Mouse (Mus musculus): Measurements from ENCODE around the gene Arl4d. TPM values are rescaled to one million over a fixed set of nuclear protein-coding genes. Genes with fewer than 3 reads are reported as not detected.
"Not testable (repeated sequence)": the region's sequence is repeated elsewhere in the genome, so short reads cannot be mapped to it uniquely, and the experiment has no call there.

Gene Arl4d
- polyA plus RNA-seq, 1 experiment from 2014 or later = 4.1 TPM

GRCm38 (mm10) chr11:101626649-101626994 is 38.7 kb upstream of the Arl4d start:
- ATAC-seq = 0 out of 2 replicates have a peak, but pooled peaks have one; percentile 1
- no peaks in the 10 kb centered on the region for H3K9me3 ChIP-seq (ENCODE audit: low read length)
- WGBS (ENCODE audit: insufficient replicate concordance) = 5% methylated on average over 8 of the region's 8 CpGs

GRCm38 (mm10) chr11:101626995-101627856 is 38.1 kb upstream of the Arl4d start, which contains the start of gene Rdm1:
Rdm1 (plus strand) TSS chr11:101627195.
- WGBS (ENCODE audit: insufficient replicate concordance) = under 1% methylated on average over 32 of the region's 34 CpGs
- ATAC-seq (peak; percentile 88), DNase-seq (peak; percentile 86)
- Histone ChIP-seq H3K36me3 (replicated peaks; ENCODE audit: insufficient read depth, low read length) (no peaks in the 10 kb centered on the region), H3K4me1 (ENCODE audit: insufficient read depth) (peaks cover 5% of the 10 kb centered on the region), H3K9me3 (ENCODE audit: low read length) (no peaks in the 10 kb centered on the region), H3K4me3 (ENCODE audit: low read depth, low read length) (peak within 1 kb of the TSS; percentile 63), H3K4me2 (ENCODE audit: low read depth, low read length) (peak within 1 kb of the TSS; percentile 83), H3K9ac (replicated peaks) (peak within 1 kb of the TSS; percentile 75), H3K27me3 (ENCODE audit: insufficient read depth, low read length) (no peaks in the 10 kb centered on the region), H3K27ac (ENCODE audit: low read depth) (peak within 1 kb of the TSS; percentile 97)
- TF ChIP-seq EP300 (IDR thresholded peaks at IDR 0.05; ENCODE audit: low read depth) (peak; percentile 66), CTCF (IDR thresholded peaks at IDR 0.05; ENCODE audit: low read depth) (no peak)

More at GRCm38 (mm10) chr11:101626649-101626994, 38.7 kb upstream of the Arl4d start:
- no peak for DNase-seq
- H3K4me3 ChIP-seq (ENCODE audit: low read depth, low read length) = peak overlapping the region; percentile 63
- no peaks in the 10 kb centered on the region for H3K36me3 ChIP-seq (replicated peaks; ENCODE audit: insufficient read depth, low read length)
- H3K4me2 ChIP-seq (ENCODE audit: low read depth, low read length) = peak overlapping the region; percentile 83
- H3K9ac ChIP-seq (replicated peaks) = peak overlapping the region; percentile 60
- H3K4me1 ChIP-seq (ENCODE audit: insufficient read depth) = peaks cover 5% of the 10 kb centered on the region
- TF ChIP-seq EP300 (IDR thresholded peaks at IDR 0.05; ENCODE audit: low read depth) = no peak
- no peak for TF ChIP-seq CTCF (IDR thresholded peaks at IDR 0.05; ENCODE audit: low read depth)
- no peaks in the 10 kb centered on the region for H3K27me3 ChIP-seq (ENCODE audit: insufficient read depth, low read length)
- H3K27ac ChIP-seq (ENCODE audit: low read depth) = peak overlapping the region; percentile 97

GRCm38 (mm10) chr11:101627857-101628559 is 37.3 kb upstream of the Arl4d start:
- Histone ChIP-seq H3K9me3 (ENCODE audit: low read length) (no peaks in the 10 kb centered on the region), H3K27me3 (ENCODE audit: insufficient read depth, low read length) (no peaks in the 10 kb centered on the region), H3K4me1 (ENCODE audit: insufficient read depth) (peaks cover 5% of the 10 kb centered on the region), H3K4me3 (ENCODE audit: low read depth, low read length) (peak overlapping the region; percentile 63), H3K36me3 (replicated peaks; ENCODE audit: insufficient read depth, low read length) (no peaks in the 10 kb centered on the region), H3K4me2 (ENCODE audit: low read depth, low read length) (peak overlapping the region; percentile 83), H3K9ac (replicated peaks) (peak overlapping the region; percentile 75), H3K27ac (ENCODE audit: low read depth) (peak overlapping the region; percentile 97)
- DNase-seq = peak; percentile 93
- peak; percentile 52 for ATAC-seq
- under 1% methylated on average over 33 of the region's 33 CpGs for WGBS (ENCODE audit: insufficient replicate concordance)
- TF ChIP-seq CTCF (IDR thresholded peaks at IDR 0.05; ENCODE audit: low read depth) (no peak), EP300 (IDR thresholded peaks at IDR 0.05; ENCODE audit: low read depth) (no peak)

- not testable (repeated sequence) for H3K9me3 ChIP-seq (ENCODE audit: low read length); DNase-seq; H3K27ac ChIP-seq (ENCODE audit: low read depth); H3K27me3 ChIP-seq (ENCODE audit: insufficient read depth, low read length); ATAC-seq; H3K4me1 ChIP-seq (ENCODE audit: insufficient read depth); H3K36me3 ChIP-seq (replicated peaks; ENCODE audit: insufficient read depth, low read length)
- Histone ChIP-seq H3K4me2 (ENCODE audit: low read depth, low read length) (peak overlapping the region; percentile 83), H3K4me3 (ENCODE audit: low read depth, low read length) (peak overlapping the region; percentile 63; the same call in 1 of the 2 replicates), H3K9ac (replicated peaks) (peak overlapping the region; percentile 75; the same call in 1 of the 2 replicates)
- 68% methylated on average over 4 of the region's 5 CpGs for WGBS (ENCODE audit: insufficient replicate concordance)
These were observed 36.5 kb upstream of the Arl4d start for GRCm38 (mm10) chr11:101628733-101629417.

- 81% methylated on average over 10 of the region's 10 CpGs for WGBS (ENCODE audit: insufficient replicate concordance)
- Histone ChIP-seq H3K9me3 (ENCODE audit: low read length) (no peaks in the 10 kb centered on the region), H3K4me1 (ENCODE audit: insufficient read depth) (no peaks in the 10 kb centered on the region), H3K36me3 (replicated peaks; ENCODE audit: insufficient read depth, low read length) (peaks cover 2% of the 10 kb centered on the region; the same call in 1 of the 2 replicates), H3K27ac (ENCODE audit: low read depth) (no peak overlapping the region), H3K27me3 (ENCODE audit: insufficient read depth, low read length) (no peaks in the 10 kb centered on the region), H3K4me3 (ENCODE audit: low read depth, low read length) (no peak overlapping the region), H3K9ac (replicated peaks) (no peak overlapping the region), H3K4me2 (ENCODE audit: low read depth, low read length) (no peak overlapping the region)
- DNase-seq (no peak), ATAC-seq (no peak)
- TF ChIP-seq EP300 (IDR thresholded peaks at IDR 0.05; ENCODE audit: low read depth) (no peak), CTCF (IDR thresholded peaks at IDR 0.05; ENCODE audit: low read depth) (no peak)
These were observed 29.7 kb upstream of the Arl4d start for GRCm38 (mm10) chr11:101635660-101636059.

- DNase-seq (no peak), ATAC-seq (no peak)
- Histone ChIP-seq H3K4me3 (ENCODE audit: low read depth, low read length) (no peak overlapping the region), H3K9me3 (ENCODE audit: low read length) (no peaks in the 10 kb centered on the region), H3K4me1 (ENCODE audit: insufficient read depth) (no peaks in the 10 kb centered on the region), H3K36me3 (replicated peaks; ENCODE audit: insufficient read depth, low read length) (peaks cover 2% of the 10 kb centered on the region; the same call in 1 of the 2 replicates), H3K27me3 (ENCODE audit: insufficient read depth, low read length) (no peaks in the 10 kb centered on the region), H3K27ac (ENCODE audit: low read depth) (no peak overlapping the region), H3K4me2 (ENCODE audit: low read depth, low read length) (no peak overlapping the region), H3K9ac (replicated peaks) (no peak overlapping the region)
- 82% methylated on average over 4 of the region's 4 CpGs for WGBS (ENCODE audit: insufficient replicate concordance)
- TF ChIP-seq EP300 (IDR thresholded peaks at IDR 0.05; ENCODE audit: low read depth) = no peak
- TF ChIP-seq CTCF (IDR thresholded peaks at IDR 0.05; ENCODE audit: low read depth) = no peak
These were observed 25.6 kb upstream of the Arl4d start for GRCm38 (mm10) chr11:101639761-101640160.

- H3K36me3 ChIP-seq (replicated peaks; ENCODE audit: insufficient read depth, low read length); H3K4me1 ChIP-seq (ENCODE audit: insufficient read depth); H3K27me3 ChIP-seq (ENCODE audit: insufficient read depth, low read length); H3K9me3 ChIP-seq (ENCODE audit: low read length): not testable (repeated sequence)
- Histone ChIP-seq H3K4me3 (ENCODE audit: low read depth, low read length) (peak overlapping the region; percentile 30), H3K27ac (ENCODE audit: low read depth) (peak overlapping the region; percentile 73), H3K9ac (replicated peaks) (peak overlapping the region; percentile 55), H3K4me2 (ENCODE audit: low read depth, low read length) (peak overlapping the region; percentile 62)
- WGBS (ENCODE audit: insufficient replicate concordance) = 8% methylated on average over 45 of the region's 53 CpGs
- ATAC-seq = peak; percentile 47
- peak; percentile 77 for DNase-seq
These were observed 24.3 kb upstream of the Arl4d start for GRCm38 (mm10) chr11:101640857-101641709.
